Mouse (Mus musculus) lung, postnatal 0 days (tissue): ENCODE data around the gene Trmt61a.

Source experiments
- CTCF ChIP-seq: IDR thresholded peaks from 2 replicates; pipeline ENCODE4 v1.5.1; 2016; ENCODE audit warnings: antibody characterized with exemption, mild to moderate bottlenecking
- EP300 ChIP-seq: IDR thresholded peaks from 2 replicates; pipeline ENCODE4 v1.6.1; 2016; ENCODE audit warnings: antibody characterized with exemption, mild to moderate bottlenecking, control low read depth

DNA sequence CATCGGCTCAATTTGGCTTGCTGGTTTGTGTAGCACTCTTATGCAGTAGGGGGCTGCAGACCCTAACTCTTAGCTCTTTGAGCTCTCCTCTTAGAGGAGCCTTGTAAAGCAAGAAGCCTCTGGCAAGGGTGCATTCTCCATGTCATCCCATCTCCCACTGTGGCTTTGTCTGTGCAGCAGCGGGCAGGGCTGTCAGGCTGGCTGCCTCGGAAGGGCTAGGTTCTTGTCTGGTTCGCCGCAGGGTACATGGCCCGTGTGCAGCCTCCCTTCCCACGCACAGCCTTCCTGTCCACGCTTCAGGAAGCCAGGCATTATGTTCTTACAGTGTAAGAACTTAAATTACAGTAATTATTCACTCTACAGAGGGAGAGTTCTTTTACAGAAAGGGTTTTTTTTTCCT lies 40.8 kb downstream of the Trmt61a start:
- no peak for TF ChIP-seq CTCF
- TF ChIP-seq EP300 = no peak
